Mouse (Mus musculus) liver, embryonic 14.5 days (tissue): ENCODE results near the gene Gm10282.

Experiments
- CTCF ChIP-seq: IDR thresholded peaks from 2 replicates; pipeline ENCODE4 v1.5.1; 2016; ENCODE audit warnings: antibody characterized with exemption, low read depth, control low read depth
- EP300 ChIP-seq: IDR thresholded peaks from 2 replicates; pipeline ENCODE4 v1.6.1; 2016; ENCODE audit warnings: antibody characterized with exemption, low read depth

DNA sequence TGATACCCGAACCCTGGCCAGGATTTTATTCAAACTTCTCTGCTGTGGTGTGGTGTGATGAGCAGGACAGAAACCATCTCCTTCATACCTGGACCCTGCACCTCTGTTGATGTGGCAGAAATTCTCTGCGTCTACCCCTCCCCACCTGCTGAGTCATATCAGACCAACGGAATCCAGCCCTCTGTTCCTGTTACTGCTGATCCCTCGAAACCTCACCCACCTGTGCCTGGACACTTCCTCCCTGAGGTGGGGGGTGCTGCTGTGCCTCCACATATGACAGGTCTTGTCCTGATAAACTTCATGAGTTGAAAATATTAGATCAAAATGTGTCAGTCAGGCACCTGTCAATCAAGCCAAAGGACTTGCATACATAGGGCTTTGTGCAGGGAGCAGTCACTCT lies 19.8 kb downstream of the Gm10282 start:
- TF ChIP-seq CTCF (no peak), EP300 (no peak)
